Mouse (Mus musculus): Measurements from ENCODE around the gene Trcg1.

DNA sequence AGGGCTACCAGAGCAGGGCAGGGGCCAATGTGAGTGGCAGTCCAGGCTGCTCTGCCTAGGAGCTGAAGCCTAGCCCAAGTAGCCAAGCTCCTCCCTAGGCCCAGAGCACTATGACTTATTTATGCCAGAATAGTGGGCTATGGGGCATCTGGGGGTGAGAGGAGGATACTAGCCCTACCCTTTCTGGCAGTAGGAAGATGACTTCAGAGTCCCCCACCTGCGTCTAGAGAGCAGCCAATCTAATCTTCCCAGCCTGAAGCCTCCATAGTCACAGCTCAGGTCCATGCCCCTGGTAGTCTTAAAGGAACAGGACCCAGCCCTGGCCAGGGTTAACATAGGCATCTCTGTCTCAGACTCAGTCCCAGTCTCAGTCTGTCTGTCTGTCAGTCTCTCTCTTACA is 33.0 kb downstream of the Trcg1 start:
- TF ChIP-seq ZNF384 (IDR thresholded peaks at IDR 0.05; ENCODE audit: low read depth, low read length) (no peak), CTCF (IDR thresholded peaks at IDR 0.05 in 2 of 3, conservative IDR thresholded peaks at IDR 0.05 in 1 of 3; ENCODE audit: control insufficient read depth in 1 of 3, insufficient read depth in 1 of 3, low read depth in 2 of 3, low read length in 3 of 3, poor library complexity in 1 of 3, severe bottlenecking in 1 of 3) (no peak), MAX (IDR thresholded peaks at IDR 0.05; ENCODE audit: low read length) (no peak), POLR2A (IDR thresholded peaks at IDR 0.05; ENCODE audit: control insufficient read depth in 1 of 2, insufficient read depth in 1 of 2, low read depth in 1 of 2, low read length in 2 of 2, poor library complexity in 1 of 2) (no peak), ZC3H11A (IDR thresholded peaks at IDR 0.05; ENCODE audit: low read depth, low read length) (no peak), POLR2AphosphoS2 (IDR thresholded peaks at IDR 0.05; ENCODE audit: low read length) (no peak), MXI1 (IDR thresholded peaks at IDR 0.05; ENCODE audit: low read depth, low read length) (no peak), SMC3 (IDR thresholded peaks at IDR 0.05; ENCODE audit: low read depth, low read length) (no peak), NRF1 (IDR thresholded peaks at IDR 0.05; ENCODE audit: insufficient read depth, low read depth, low read length, poor library complexity, severe bottlenecking) (no peak), USF2 (IDR thresholded peaks at IDR 0.05; ENCODE audit: borderline replicate concordance in 1 of 2, insufficient read depth in 1 of 2, low read depth in 1 of 2, low read length in 2 of 2) (no peak), USF1 (IDR thresholded peaks at IDR 0.05; ENCODE audit: low read depth, low read length) (no peak), BHLHE40 (IDR thresholded peaks at IDR 0.05; ENCODE audit: borderline replicate concordance, low read depth, low read length) (no peak)

Measured in MEL (cell line).